In genomic region chr5:147751673-147752130, GRCm38 (mm10) we compare ENCODE assay signal across 7 mouse cellular contexts. TPM values are rescaled to one million over a fixed set of nuclear protein-coding genes. Genes with fewer than 3 reads are reported as not detected.
DNase-seq lines count a peak whose midpoint lies in the region; ATAC-seq lines count a peak whose summit lies in the region.

No protein-coding gene starts in this region.

- H3K4me2 ChIP-seq in hindbrain, embryonic 11.5 days (replicated peaks; ENCODE audit: low read depth, low read length), result peak overlapping the region; percentile 42
- peak overlapping the region; percentile 50 for H3K4me2 ChIP-seq in limb, embryonic 11.5 days (ENCODE audit: low read depth, severe bottlenecking)

- ATAC-seq in hindbrain, embryonic 11.5 days (ENCODE audit: low FRiP score), result 0 out of 2 replicates have a peak, but pooled peaks have one; percentile 28
- ATAC-seq in limb, embryonic 11.5 days (ENCODE audit: insufficient number of reproducible peaks, low FRiP score, low TSS enrichment, low read depth), result peak; percentile 19; the same call in 1 of the 2 replicates
- 0 out of 2 replicates have a peak, but pooled peaks have one; percentile 32 for ATAC-seq in megakaryocyte-erythroid progenitor cell, adult 5-6 weeks (replicated peaks; ENCODE audit: low FRiP score, low TSS enrichment, poor library complexity, severe bottlenecking)

- no peaks in the 10 kb centered on the region for H3K36me3 ChIP-seq in hindbrain, embryonic 11.5 days (ENCODE audit: control insufficient read depth, insufficient read depth, low read length)
- H3K36me3 ChIP-seq in limb, embryonic 11.5 days (ENCODE audit: control insufficient read depth, insufficient read depth, low read length), result no peaks in the 10 kb centered on the region

- DNase-seq in ZHBTc4 (ENCODE audit: low read depth, low spot score), result peak; percentile 42
- DNase-seq in adrenal gland, postnatal 25 days, result peak; percentile 61
- peak; percentile 33 for DNase-seq in forelimb bud, embryonic 11.5 days (ENCODE audit: low read depth, low spot score)
- DNase-seq in hindbrain, embryonic 11.5 days (ENCODE audit: low spot score), result peak; percentile 50
- peak; percentile 64 for DNase-seq in limb, embryonic 11.5 days (ENCODE audit: low spot score)
- DNase-seq in thymus, postnatal 0 days (ENCODE audit: low spot score), result no peak

- H3K9ac ChIP-seq in hindbrain, embryonic 11.5 days (ENCODE audit: low read depth, low read length), result peak overlapping the region; percentile 54; the same call in 1 of the 2 replicates
- H3K9ac ChIP-seq in limb, embryonic 11.5 days (ENCODE audit: low read length), result peak overlapping the region; percentile 43; the same call in 1 of the 2 replicates

- peaks cover 24% of the 10 kb centered on the region for H3K27me3 ChIP-seq in hindbrain, embryonic 11.5 days (ENCODE audit: control insufficient read depth, insufficient read depth, low read length)
- H3K27me3 ChIP-seq in limb, embryonic 11.5 days (ENCODE audit: control insufficient read depth, insufficient read depth, low read length), result peaks cover 25% of the 10 kb centered on the region

- peaks cover 9% of the 10 kb centered on the region for H3K4me1 ChIP-seq in hindbrain, embryonic 11.5 days (replicated peaks; ENCODE audit: control insufficient read depth, insufficient read depth, low read length)
- H3K4me1 ChIP-seq in limb, embryonic 11.5 days (ENCODE audit: control insufficient read depth, insufficient read depth, low read length), result peaks cover 9% of the 10 kb centered on the region; the same call in 1 of the 2 replicates

- H3K27ac ChIP-seq in hindbrain, embryonic 11.5 days (ENCODE audit: low read depth, low read length), result no peak overlapping the region
- no peak overlapping the region for H3K27ac ChIP-seq in limb, embryonic 11.5 days (replicated peaks; ENCODE audit: low read depth, low read length)

- WGBS in hindbrain, embryonic 11.5 days, result under 1% methylated on average over 27 of the region's 28 CpGs
- under 1% methylated on average over 27 of the region's 28 CpGs for WGBS in limb, embryonic 11.5 days

- H3K4me3 ChIP-seq in hindbrain, embryonic 11.5 days (ENCODE audit: low read depth, low read length), result peak overlapping the region; percentile 26
- peak overlapping the region; percentile 21 for H3K4me3 ChIP-seq in limb, embryonic 11.5 days (ENCODE audit: low read depth, low read length)

- no peaks in the 10 kb centered on the region for H3K9me3 ChIP-seq in hindbrain, embryonic 11.5 days (ENCODE audit: control insufficient read depth, low read length)
- H3K9me3 ChIP-seq in limb, embryonic 11.5 days (ENCODE audit: control insufficient read depth, low read length), result no peaks in the 10 kb centered on the region; the same call in 1 of the 2 replicates

RNA-seq across cellular contexts. Expression of gene Flt1, which starts 25.9 kb away (rescaled TPM):
- total RNA-seq in adrenal gland, postnatal 25 days (2021), result 39.6 and 43.0 TPM in 2 replicates
- 12.3 and 13.5 TPM in 2 replicates for polyA plus RNA-seq in hindbrain, embryonic 11.5 days (2014; fragmentation: Nextera tagmentation; extraction: Ambion mirVana)
- 10.9 and 11.4 TPM in 2 replicates for polyA plus RNA-seq in limb, embryonic 11.5 days (2014; fragmentation: Nextera tagmentation; extraction: Ambion mirVana)
- total RNA-seq in megakaryocyte-erythroid progenitor cell, adult 5-6 weeks (2014; fragmentation: Nextera tagmentation), result not detected in 2 replicates
- not detected in 2 replicates for total RNA-seq in megakaryocyte-erythroid progenitor cell, adult 5-6 weeks (2017)
- polyA plus RNA-seq in thymus, postnatal 0 days (2015; fragmentation: Nextera tagmentation; extraction: Ambion mirVana), result 2.0 and 2.9 TPM in 2 replicates
